Mouse (Mus musculus) left cerebral cortex, postnatal 4 days (tissue): ENCODE measurements at regions not wholly inside any gene's neighbourhood (a gene's known extent, or its start where the extent isn't known, plus 50 kb on each side); places are given as distances from the start of the nearest gene placed in this dataset.
"Not testable (repeated sequence)": the region's sequence is repeated elsewhere in the genome, so short reads cannot be mapped to it uniquely, and the experiment has no call there.

ENCODE experiments used
- DNase-seq: peaks from one replicate; pipeline ENCODE4 v3.0.0-alpha.2; 2022
- intact Hi-C: fragments of 180-260 bp; cut with DNase I; formaldehyde crosslinking; loops from one replicate; pipeline ENCODE4 v1.15.1; 2025

GRCm38 (mm10) chr9:30699848-30700247, 222.4 kb downstream of the Adamts15 start:
- intact Hi-C loops: no loop called here
- peak; percentile 11 for DNase-seq

GRCm38 (mm10) chr9:30697533-30697932, 224.7 kb downstream of the Adamts15 start:
- DNase-seq: no peak
- intact Hi-C loops: no loop called here

- intact Hi-C loops: no loop called here
- DNase-seq: no peak
Measured at GRCm38 (mm10) chr9:30668095-30668494, 241.2 kb downstream of the Snx19 start.

- no peak for DNase-seq
- intact Hi-C loops: no loop called here
Measured at GRCm38 (mm10) chr9:30662456-30662855, 235.5 kb downstream of the Snx19 start.

- intact Hi-C loops: no loop called here
- DNase-seq: no peak
Measured at GRCm38 (mm10) chr9:30653961-30654360, 227.1 kb downstream of the Snx19 start.

- intact Hi-C loops: no loop called here
- no peak for DNase-seq
Measured at GRCm38 (mm10) chr9:30653210-30653609, 226.3 kb downstream of the Snx19 start.

GRCm38 (mm10) chr9:30649392-30650054, 222.6 kb downstream of the Snx19 start:
- DNase-seq: peak; percentile 69
- intact Hi-C loops: no loop called here

- peak; percentile 16 for DNase-seq
- intact Hi-C loops: no loop called here
Measured at GRCm38 (mm10) chr9:30633741-30634470, 207.0 kb downstream of the Snx19 start.

GRCm38 (mm10) chr9:30632164-30633146, 205.5 kb downstream of the Snx19 start:
- peak; percentile 27 for DNase-seq

GRCm38 (mm10) chr9:30625635-30626034, 198.7 kb downstream of the Snx19 start:
- intact Hi-C loops: no loop called here
- no peak for DNase-seq

More at GRCm38 (mm10) chr9:30632164-30633146, 205.5 kb downstream of the Snx19 start:
- intact Hi-C loops: no loop called here

GRCm38 (mm10) chr9:30625090-30625489, 198.2 kb downstream of the Snx19 start:
- DNase-seq: no peak

GRCm38 (mm10) chr9:30624481-30624880, 197.6 kb downstream of the Snx19 start:
- intact Hi-C loops: no loop called here
- DNase-seq: no peak

More at GRCm38 (mm10) chr9:30625090-30625489, 198.2 kb downstream of the Snx19 start:
- intact Hi-C loops: no loop called here

- intact Hi-C loops: no loop called here
- DNase-seq: peak; percentile 24
Measured at GRCm38 (mm10) chr9:30619325-30619724, 192.4 kb downstream of the Snx19 start.

- no peak for DNase-seq
- intact Hi-C loops: no loop called here
Measured at GRCm38 (mm10) chr9:30618181-30618580, 191.3 kb downstream of the Snx19 start.

GRCm38 (mm10) chr9:30613715-30614114, 186.8 kb downstream of the Snx19 start:
- intact Hi-C loops: no loop called here
- DNase-seq: no peak

GRCm38 (mm10) chr9:30613003-30613552, 186.2 kb downstream of the Snx19 start:
- intact Hi-C loops: no loop called here
- no peak for DNase-seq

- intact Hi-C loops: no loop called here
- DNase-seq: peak; percentile 27
Measured at GRCm38 (mm10) chr9:30610328-30610727, 183.4 kb downstream of the Snx19 start.

GRCm38 (mm10) chr9:30599756-30600155, 172.8 kb downstream of the Snx19 start:
- DNase-seq: no peak
- intact Hi-C loops: no loop called here

- DNase-seq: no peak
Measured at GRCm38 (mm10) chr9:30597691-30598090, 170.8 kb downstream of the Snx19 start.

GRCm38 (mm10) chr9:30597092-30597491, 170.2 kb downstream of the Snx19 start:
- intact Hi-C loops, DNase-seq: not testable (repeated sequence)

More at GRCm38 (mm10) chr9:30597691-30598090, 170.8 kb downstream of the Snx19 start:
- intact Hi-C loops: no loop called here

GRCm38 (mm10) chr9:30592601-30593000, 165.7 kb downstream of the Snx19 start:
- no peak for DNase-seq
- intact Hi-C loops: no loop called here
